Mouse (Mus musculus) MEL (cell line): ENCODE data around the gene Med15. TPM values are rescaled to one million over a fixed set of nuclear protein-coding genes. Genes with fewer than 3 reads are reported as not detected.

Experiments used
- DNase-seq: peaks from one replicate; pipeline ENCODE4 v3.0.0; 2011; ENCODE audit warnings: low read depth, low spot score
- H3K27ac ChIP-seq: 2 replicates; pipeline ENCODE4 v1.5.1; 2012; ENCODE audit warnings: low read depth, mild to moderate bottlenecking, control low read depth, low read length, moderate library complexity; ENCODE audit not compliant: control insufficient read depth
- H3K27me3 ChIP-seq, 2 experiments: fragments of 150-350 bp in 1 of 2; sonication (generic) in 1 of 2; 2 replicates each; pipeline ENCODE4 v1.6.1; 2012; ENCODE audit warnings: low read length in 2 of 2, mild to moderate bottlenecking in 2 of 2, improper control_type of control experiment in 1 of 2, moderate library complexity in 1 of 2; ENCODE audit not compliant: insufficient read depth in 2 of 2, control insufficient read depth in 1 of 2
- H3K36me3 ChIP-seq, 2 experiments: 2 replicates each; pipeline ENCODE4 v1.6.1; 2012 to 2014; ENCODE audit warnings: low read length in 2 of 2, improper control_type of control experiment in 1 of 2, inconsistent platforms in 1 of 2, mild to moderate bottlenecking in 1 of 2; ENCODE audit not compliant: insufficient read depth in 2 of 2, control insufficient read depth in 1 of 2
- H3K4me1 ChIP-seq, 2 experiments: fragments of 150-350 bp in 1 of 2; sonication (generic) in 1 of 2; 2 replicates each; pipeline ENCODE4 v1.6.1; 2012; ENCODE audit warnings: low read length in 2 of 2, improper control_type of control experiment in 1 of 2, mild to moderate bottlenecking in 1 of 2; ENCODE audit not compliant: insufficient read depth in 2 of 2, control insufficient read depth in 1 of 2
- H3K4me3 ChIP-seq, 2 experiments: fragments of 150-350 bp in 1 of 2; sonication (generic) in 1 of 2; 2 replicates each; pipeline ENCODE4 v1.5.1; 2012; ENCODE audit warnings: low read depth in 2 of 2, low read length in 2 of 2, mild to moderate bottlenecking in 2 of 2, moderate library complexity in 2 of 2, control low read depth in 1 of 2, improper control_type of control experiment in 1 of 2; ENCODE audit not compliant: control insufficient read depth in 1 of 2, insufficient read depth in 1 of 2
- H3K79me2 ChIP-seq: 2 replicates; pipeline ENCODE4 v1.6.1; 2012; ENCODE audit warnings: mild to moderate bottlenecking, low read length, moderate library complexity; ENCODE audit not compliant: control insufficient read depth, poor library complexity, insufficient read depth
- H3K9ac ChIP-seq: 2 replicates; pipeline ENCODE4 v1.6.1; 2012; ENCODE audit warnings: low read depth, mild to moderate bottlenecking, control low read depth, low read length, moderate library complexity; ENCODE audit not compliant: control insufficient read depth, poor library complexity, severe bottlenecking
- H3K9me3 ChIP-seq: fragments of 150-350 bp; sonication (generic); replicated peaks from 2 replicates; pipeline ENCODE4 v1.6.1; 2012; ENCODE audit warnings: mild to moderate bottlenecking, low read length, improper control_type of control experiment, moderate library complexity; ENCODE audit not compliant: insufficient read depth
- BHLHE40 ChIP-seq: IDR thresholded peaks from 2 replicates; pipeline ENCODE4 v1.6.1; 2012; ENCODE audit warnings: low read depth, mild to moderate bottlenecking, inconsistent platforms, low read length, improper control_type of control experiment, borderline replicate concordance
- CHD1 ChIP-seq: IDR thresholded peaks from 2 replicates; pipeline ENCODE4 v1.6.1; 2012; ENCODE audit warnings: low read depth, mild to moderate bottlenecking, inconsistent platforms, low read length, improper control_type of control experiment
- CTCF ChIP-seq, 3 experiments: IDR thresholded peaks in 2 of 3; conservative IDR thresholded peaks in 1 of 3; 2 replicates each; pipeline ENCODE4 v1.5.1; 2011 to 2012; ENCODE audit warnings: low read length in 3 of 3, low read depth in 2 of 3, mild to moderate bottlenecking in 2 of 3, improper control_type of control experiment in 1 of 3, inconsistent platforms in 1 of 3, mixed read lengths in 1 of 3, moderate library complexity in 1 of 3; ENCODE audit not compliant: control insufficient read depth in 1 of 3, insufficient read depth in 1 of 3, poor library complexity in 1 of 3, severe bottlenecking in 1 of 3
- E2F4 ChIP-seq: IDR thresholded peaks from 2 replicates; pipeline ENCODE4 v1.6.1; 2011; ENCODE audit warnings: low read depth, low read length, improper control_type of control experiment, borderline replicate concordance
- EP300 ChIP-seq, 2 experiments: IDR thresholded peaks; 2 replicates each; pipeline ENCODE4 v1.6.1; 2011; ENCODE audit warnings: improper control_type of control experiment in 2 of 2, low read length in 2 of 2, low read depth in 1 of 2, mild to moderate bottlenecking in 1 of 2
- ETS1 ChIP-seq: IDR thresholded peaks from 2 replicates; pipeline ENCODE4 v1.6.1; 2012; ENCODE audit warnings: low read depth, mild to moderate bottlenecking, inconsistent platforms, low read length, improper control_type of control experiment, moderate library complexity
- GABPA ChIP-seq: IDR thresholded peaks from 2 replicates; pipeline ENCODE4 v1.6.1; 2012; ENCODE audit warnings: low read depth, mild to moderate bottlenecking, inconsistent platforms, low read length, improper control_type of control experiment, moderate library complexity
- GATA1 ChIP-seq: IDR thresholded peaks from 2 replicates; pipeline ENCODE4 v1.6.1; 2011; ENCODE audit warnings: low read depth, low read length, improper control_type of control experiment
- HCFC1 ChIP-seq: IDR thresholded peaks from 2 replicates; pipeline ENCODE4 v1.6.1; 2012; ENCODE audit warnings: low read depth, mild to moderate bottlenecking, inconsistent platforms, low read length, improper control_type of control experiment, moderate library complexity
- KAT2A ChIP-seq: conservative IDR thresholded peaks from 2 replicates; pipeline ENCODE4 v1.6.1; 2012; ENCODE audit warnings: low read depth, low read length, improper control_type of control experiment, inconsistent platforms
- MAFK ChIP-seq: IDR thresholded peaks from 2 replicates; pipeline ENCODE4 v1.6.1; 2011; ENCODE audit warnings: low read depth, mild to moderate bottlenecking, low read length, improper control_type of control experiment, borderline replicate concordance
- MAX ChIP-seq: IDR thresholded peaks from 2 replicates; pipeline ENCODE4 v1.6.1; 2011; ENCODE audit warnings: low read length, improper control_type of control experiment
- MEF2A ChIP-seq: IDR thresholded peaks from 2 replicates; pipeline ENCODE4 v1.6.1; 2014; ENCODE audit warnings: low read depth, mild to moderate bottlenecking, inconsistent platforms, low read length, improper control_type of control experiment; ENCODE audit not compliant: poor library complexity, insufficient replicate concordance, severe bottlenecking; ENCODE audit errors: extremely low read depth
- MXI1 ChIP-seq: IDR thresholded peaks from 2 replicates; pipeline ENCODE4 v1.6.1; 2011; ENCODE audit warnings: mild to moderate bottlenecking, low read depth, low read length, improper control_type of control experiment
- MYB ChIP-seq: IDR thresholded peaks from 2 replicates; pipeline ENCODE4 v1.6.1; 2011; ENCODE audit warnings: mild to moderate bottlenecking, low read depth, low read length, improper control_type of control experiment
- MYC ChIP-seq: IDR thresholded peaks from 2 replicates; pipeline ENCODE4 v1.6.1; 2011; ENCODE audit warnings: low read depth, mild to moderate bottlenecking, low read length, improper control_type of control experiment, moderate library complexity
- NELFE ChIP-seq: IDR thresholded peaks from 2 replicates; pipeline ENCODE4 v1.6.1; 2011; ENCODE audit warnings: low read depth, low read length, improper control_type of control experiment
- NRF1 ChIP-seq: IDR thresholded peaks from 2 replicates; pipeline ENCODE4 v1.6.1; 2014; ENCODE audit warnings: low read depth, mild to moderate bottlenecking, inconsistent platforms, low read length, improper control_type of control experiment, moderate library complexity; ENCODE audit not compliant: poor library complexity, insufficient read depth, severe bottlenecking
- POLR2A ChIP-seq, 2 experiments: IDR thresholded peaks; 2 replicates each; pipeline ENCODE4 v1.6.1; 2011 to 2012; ENCODE audit warnings: low read length in 2 of 2, mild to moderate bottlenecking in 2 of 2, control low read depth in 1 of 2, improper control_type of control experiment in 1 of 2, low read depth in 1 of 2, moderate library complexity in 1 of 2; ENCODE audit not compliant: control insufficient read depth in 1 of 2, insufficient read depth in 1 of 2, poor library complexity in 1 of 2
- POLR2AphosphoS2 ChIP-seq: IDR thresholded peaks from 2 replicates; pipeline ENCODE4 v1.6.1; 2011; ENCODE audit warnings: low read length, improper control_type of control experiment
- POLR2AphosphoS5 ChIP-seq: IDR thresholded peaks from 2 replicates; pipeline ENCODE4 v1.6.1; 2012; ENCODE audit warnings: low read depth, borderline replicate concordance, mild to moderate bottlenecking, inconsistent platforms, low read length, moderate library complexity, mixed read lengths
- RAD21 ChIP-seq: IDR thresholded peaks from 2 replicates; pipeline ENCODE4 v1.6.1; 2011; ENCODE audit warnings: mild to moderate bottlenecking, low read depth, low read length, improper control_type of control experiment
- RCOR1 ChIP-seq: IDR thresholded peaks from 2 replicates; pipeline ENCODE4 v1.6.1; 2012; ENCODE audit warnings: low read depth, mild to moderate bottlenecking, inconsistent platforms, low read length, improper control_type of control experiment
- SIN3A ChIP-seq: IDR thresholded peaks from 2 replicates; pipeline ENCODE4 v1.6.1; 2012; ENCODE audit warnings: low read length, improper control_type of control experiment, inconsistent platforms
- SMC3 ChIP-seq: IDR thresholded peaks from 2 replicates; pipeline ENCODE4 v1.6.1; 2011; ENCODE audit warnings: low read depth, low read length, improper control_type of control experiment
- TAL1 ChIP-seq: IDR thresholded peaks from 2 replicates; pipeline ENCODE4 v1.6.1; 2012; ENCODE audit warnings: mild to moderate bottlenecking, inconsistent platforms, low read length, moderate library complexity, mixed read lengths
- TBP ChIP-seq: IDR thresholded peaks from 2 replicates; pipeline ENCODE4 v1.8.0; 2011; ENCODE audit warnings: low read depth, low read length, improper control_type of control experiment
- TCF12 ChIP-seq: IDR thresholded peaks from 2 replicates; pipeline ENCODE4 v1.6.1; 2014; ENCODE audit warnings: low read depth, mild to moderate bottlenecking, inconsistent platforms, low read length, improper control_type of control experiment, moderate library complexity
- UBTF ChIP-seq: IDR thresholded peaks from 2 replicates; pipeline ENCODE4 v1.6.1; 2012; ENCODE audit warnings: low read depth, mild to moderate bottlenecking, inconsistent platforms, low read length, improper control_type of control experiment, moderate library complexity, borderline replicate concordance; ENCODE audit not compliant: insufficient read depth
- USF1 ChIP-seq: IDR thresholded peaks from 2 replicates; pipeline ENCODE4 v1.6.1; 2014; ENCODE audit warnings: low read depth, mild to moderate bottlenecking, inconsistent platforms, low read length, improper control_type of control experiment, moderate library complexity
- USF2 ChIP-seq, 2 experiments: IDR thresholded peaks; 2 replicates each; pipeline ENCODE4 v1.6.1; 2011 to 2012; ENCODE audit warnings: improper control_type of control experiment in 2 of 2, low read length in 2 of 2, borderline replicate concordance in 1 of 2, inconsistent platforms in 1 of 2, low read depth in 1 of 2, mild to moderate bottlenecking in 1 of 2; ENCODE audit not compliant: insufficient read depth in 1 of 2
- ZC3H11A ChIP-seq: IDR thresholded peaks from 2 replicates; pipeline ENCODE4 v1.6.1; 2012; ENCODE audit warnings: low read depth, mild to moderate bottlenecking, inconsistent platforms, low read length, improper control_type of control experiment
- ZKSCAN1 ChIP-seq: IDR thresholded peaks from 2 replicates; pipeline ENCODE4 v1.6.1; 2012; ENCODE audit warnings: low read depth, mild to moderate bottlenecking, inconsistent platforms, low read length, improper control_type of control experiment, moderate library complexity
- ZMIZ1 ChIP-seq: IDR thresholded peaks from 2 replicates; pipeline ENCODE4 v1.6.1; 2012; ENCODE audit warnings: low read depth, mild to moderate bottlenecking, inconsistent platforms, low read length, improper control_type of control experiment, moderate library complexity
- ZNF384 ChIP-seq: IDR thresholded peaks from 2 replicates; pipeline ENCODE4 v1.6.1; 2012; ENCODE audit warnings: low read depth, mild to moderate bottlenecking, inconsistent platforms, low read length, improper control_type of control experiment
- polyA plus RNA-seq, 2 experiments: library from polyadenylated mRNA; stranded (reverse) in 1 of 2; unstranded in 1 of 2; fragments of >175 nt in 1 of 2; fragments of >200 nt in 1 of 2; gene quantifications; 2 replicates each; pipeline versions ENCODE4 v1.2.1 to v1.2.4; 2012; ENCODE audit warnings: low replicate concordance in 2 of 2, low read depth in 1 of 2; ENCODE audit not compliant: insufficient read length in 2 of 2, insufficient read depth in 1 of 2, missing spikeins in 1 of 2
- total RNA-seq: library from RNA; depleted of rRNA; stranded (reverse); fragments of 300-350 nt; gene quantifications from 2 replicates; pipeline ENCODE4 v1.2.3, GENCODE M21; 2012

Gene Med15
- total and polyA plus RNA-seq, 3 experiments = 25.9 to 62.0 TPM; not detected in 1

GRCm38 (mm10) chr16:17722461-17723324, 10.0 kb downstream of the Med15 start:
- H3K4me3 ChIP-seq = peak overlapping the region; percentile 89 to 95
- H3K79me2 ChIP-seq = peaks cover 41% of the 10 kb centered on the region
- H3K9ac ChIP-seq = peak overlapping the region; percentile 97
- no peaks in the 10 kb centered on the region for H3K27me3 ChIP-seq
- peak overlapping the region; percentile 69 for H3K27ac ChIP-seq
- peaks cover 0 to 13% of the 10 kb centered on the region in 2 experiments; a peak in 2 of 4 replicates for H3K36me3 ChIP-seq
- peak; percentile 94 for DNase-seq
- no peaks in the 10 kb centered on the region for H3K9me3 ChIP-seq
- H3K4me1 ChIP-seq = peaks cover 8 to 10% of the 10 kb centered on the region in 2 experiments
- TF ChIP-seq KAT2A (peak; percentile 74; the same call in 1 of the 2 replicates), ZKSCAN1 (no peak), POLR2A (IDR thresholded peaks at IDR 0.05; ENCODE audit: control insufficient read depth in 1 of 2, insufficient read depth in 1 of 2, low read depth in 1 of 2, low read length in 2 of 2, poor library complexity in 1 of 2) (peak; percentile 80 to 87), POLR2AphosphoS2 (peak; percentile 63; the same call in 1 of the 2 replicates), RCOR1 (no peak), MEF2A (no peak), EP300 (IDR thresholded peaks at IDR 0.05; ENCODE audit: low read depth in 1 of 2, low read length in 2 of 2) (no peak), ZMIZ1 (no peak), HCFC1 (peak; percentile 93), POLR2AphosphoS5 (no peak), E2F4 (no peak), CTCF (IDR thresholded peaks at IDR 0.05 in 2 of 3, conservative IDR thresholded peaks at IDR 0.05 in 1 of 3; ENCODE audit: control insufficient read depth in 1 of 3, insufficient read depth in 1 of 3, low read depth in 2 of 3, low read length in 3 of 3, poor library complexity in 1 of 3, severe bottlenecking in 1 of 3) (peak in 1 of 3 experiments; percentile 10; a peak in 1 of 6 replicates), MXI1 (peak; percentile 60), MAX (no peak; the same call in 1 of the 2 replicates), RAD21 (no peak), CHD1 (no peak), TAL1 (no peak), MAFK (no peak), MYC (0 out of 2 replicates have a peak, but pooled peaks have one; percentile 35), NELFE (peak; percentile 83), GABPA (no peak), SMC3 (no peak), USF2 (IDR thresholded peaks at IDR 0.05; ENCODE audit: borderline replicate concordance in 1 of 2, insufficient read depth in 1 of 2, low read depth in 1 of 2, low read length in 2 of 2) (no peak), ETS1 (no peak), UBTF (no peak), ZNF384 (no peak), TBP (0 out of 2 replicates have a peak, but pooled peaks have one; percentile 53), ZC3H11A (no peak), SIN3A (no peak; the same call in 1 of the 2 replicates), NRF1 (peak; percentile 77), USF1 (no peak), BHLHE40 (no peak), MYB (no peak), TCF12 (peak; percentile 63), GATA1 (no peak)
